Mouse (Mus musculus) liver, postnatal 0 days (tissue): Measurements from ENCODE around the gene Sult2b1.

Source experiments
- CTCF ChIP-seq: sonication (generic); IDR thresholded peaks from 2 replicates; pipeline ENCODE4 v1.5.1; 2016; ENCODE audit warnings: antibody characterized with exemption, low read depth
- EP300 ChIP-seq: IDR thresholded peaks from 2 replicates; pipeline ENCODE4 v1.6.1; 2016; ENCODE audit warnings: antibody characterized with exemption, low read depth, mild to moderate bottlenecking

DNA sequence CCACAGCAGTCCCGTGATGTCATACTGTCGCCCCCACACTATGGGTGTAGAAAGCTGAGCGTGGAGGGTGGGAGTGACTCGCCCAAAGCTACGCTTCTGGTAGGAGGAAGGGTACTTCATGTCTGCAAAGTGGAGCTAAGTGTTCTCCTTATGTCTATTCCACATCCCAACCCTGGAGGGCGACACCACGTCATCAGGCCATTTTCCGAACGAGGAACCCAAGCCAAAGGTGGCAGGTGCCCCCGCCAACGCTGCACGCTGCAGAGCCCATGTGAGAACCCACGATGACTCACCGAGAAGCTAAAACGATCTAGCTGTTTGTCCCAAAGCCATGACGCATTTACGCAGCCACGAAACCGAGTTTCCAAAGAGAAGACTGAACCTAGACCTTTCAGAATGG lies 42.1 kb downstream of the Sult2b1 start:
- peak; percentile 35 for TF ChIP-seq CTCF
- TF ChIP-seq EP300 = no peak
